Mouse (Mus musculus) urinary bladder, postnatal 4 days (tissue): Measurements from ENCODE around the gene Suz12.
"Not testable (repeated sequence)": the region's sequence is repeated elsewhere in the genome, so short reads cannot be mapped to it uniquely, and the experiment has no call there.

Experiments
- DNase-seq, 2 experiments: peaks; one replicate each; pipeline ENCODE4 v3.0.0; 2021 to 2022; ENCODE audit warnings: low spot score in 2 of 2

Suz12 gene

GRCm38 (mm10) chr11:79992035-79992591 lies 793 bp upstream of the Suz12 start:
- no peak for DNase-seq

DNA sequence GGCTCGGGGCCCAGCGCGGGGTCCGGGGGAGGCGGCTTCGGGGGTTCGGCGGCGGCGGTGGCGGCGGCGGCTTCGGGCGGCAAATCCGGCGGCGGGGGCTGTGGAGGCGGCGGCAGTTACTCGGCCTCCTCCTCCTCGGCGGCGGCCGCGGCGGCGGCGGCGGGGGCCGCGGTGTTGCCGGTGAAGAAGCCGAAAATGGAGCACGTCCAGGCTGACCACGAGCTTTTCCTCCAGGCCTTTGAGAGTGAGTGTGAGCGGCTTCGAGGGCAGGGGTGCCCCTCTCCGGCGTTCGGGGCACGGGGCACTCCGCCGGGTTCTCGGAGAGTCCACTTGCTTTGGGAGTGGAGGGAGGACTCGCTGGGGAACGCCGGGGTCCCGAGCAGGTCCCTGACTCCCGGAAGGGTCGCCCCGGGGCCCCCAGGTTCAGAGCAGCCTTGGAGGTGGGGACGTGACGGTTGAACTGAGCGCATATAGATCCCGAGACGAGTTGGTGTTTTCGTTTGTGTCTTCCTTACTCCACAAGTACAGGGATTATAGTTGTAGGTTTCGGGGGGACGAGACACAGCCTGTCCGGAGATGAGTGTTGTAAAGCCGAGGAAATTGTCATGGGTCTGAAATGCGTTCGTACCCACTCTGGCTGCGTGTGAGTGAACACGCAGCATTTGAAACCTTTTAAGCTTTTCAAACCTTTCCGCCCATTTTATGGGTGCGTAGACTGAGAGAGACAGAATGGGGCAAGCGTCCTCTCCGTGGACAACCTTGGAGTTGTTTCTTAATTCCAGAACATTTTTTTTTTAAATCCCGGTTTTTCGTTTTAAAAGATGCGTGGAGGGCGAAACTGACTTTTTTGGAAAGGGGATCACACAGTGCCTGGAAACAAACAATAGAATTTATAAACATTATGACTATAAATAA lies 707 bp downstream of the Suz12 start:
- no peak for DNase-seq

DNA sequence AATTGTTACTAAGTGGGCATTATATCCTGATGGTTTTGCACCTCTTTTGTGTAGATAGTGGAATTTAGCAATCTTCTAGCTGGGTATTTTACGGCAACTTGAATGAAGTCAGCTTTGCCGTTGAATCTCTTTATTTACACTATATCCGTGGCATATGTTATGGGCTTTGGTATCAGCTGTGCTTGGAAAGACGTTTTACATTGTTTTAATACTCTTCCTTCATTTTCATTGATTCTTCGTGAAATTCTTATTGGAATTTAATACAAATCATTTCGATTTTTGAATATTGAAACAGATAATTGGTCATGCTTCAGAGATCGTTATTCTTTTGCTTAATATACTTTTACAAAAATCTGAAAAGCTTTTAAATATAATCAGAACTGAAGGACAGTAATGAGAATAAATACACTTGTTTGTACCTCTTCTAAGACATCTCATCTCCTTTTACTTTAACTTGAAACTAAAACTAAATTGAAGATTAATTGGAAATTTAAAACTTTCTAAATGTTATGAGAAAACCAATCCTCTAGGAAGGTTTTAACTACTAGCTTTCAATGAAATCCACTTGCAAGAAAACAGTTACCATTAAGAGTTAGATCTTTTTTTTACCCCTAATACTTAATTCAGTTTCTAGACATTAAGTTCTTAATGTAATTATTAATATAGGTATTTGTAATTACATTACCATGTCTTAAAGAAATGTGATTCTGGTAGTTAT lies 1.5 kb downstream of the Suz12 start:
- DNase-seq = no peak

DNA sequence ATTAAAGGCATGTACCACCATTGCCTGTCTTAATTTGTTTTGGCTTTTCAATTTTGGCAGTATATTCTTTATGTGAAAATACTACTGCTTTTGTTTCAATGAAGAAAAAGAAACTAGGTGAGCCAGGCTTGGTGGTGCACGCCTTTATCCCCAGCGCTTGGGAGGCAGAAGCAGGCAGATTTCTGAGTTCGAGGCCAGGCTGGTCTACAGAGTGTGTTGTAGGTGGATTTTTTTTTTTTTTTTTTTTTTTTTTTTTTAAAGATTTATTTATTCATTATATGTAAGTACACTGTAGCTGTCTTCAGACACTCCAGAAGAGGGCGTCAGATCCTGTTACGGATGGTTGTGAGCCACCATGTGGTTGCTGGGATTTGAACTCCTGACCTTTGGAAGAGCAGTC lies 23.6 kb downstream of the Suz12 start:
- not testable (repeated sequence) for DNase-seq

DNA sequence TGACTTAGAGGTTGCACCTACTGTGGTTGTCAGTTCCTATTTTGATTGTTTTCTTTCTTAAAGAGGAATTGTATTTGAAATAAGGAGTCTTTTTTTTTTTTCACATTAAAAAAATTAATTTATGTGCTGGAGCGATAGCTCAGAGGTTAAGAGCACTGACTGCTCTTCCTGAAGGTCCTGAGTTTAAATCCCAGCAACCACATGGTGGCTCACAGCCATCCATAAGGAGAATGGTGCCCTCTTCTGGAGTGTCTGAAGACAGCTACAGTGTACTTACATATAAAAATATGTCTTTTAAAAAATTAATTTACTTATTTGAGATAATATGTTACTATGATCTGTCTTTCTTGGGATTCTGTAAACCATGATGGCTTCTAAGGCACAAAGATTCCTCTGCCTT lies 26.9 kb downstream of the Suz12 start:
- no peak for DNase-seq

DNA sequence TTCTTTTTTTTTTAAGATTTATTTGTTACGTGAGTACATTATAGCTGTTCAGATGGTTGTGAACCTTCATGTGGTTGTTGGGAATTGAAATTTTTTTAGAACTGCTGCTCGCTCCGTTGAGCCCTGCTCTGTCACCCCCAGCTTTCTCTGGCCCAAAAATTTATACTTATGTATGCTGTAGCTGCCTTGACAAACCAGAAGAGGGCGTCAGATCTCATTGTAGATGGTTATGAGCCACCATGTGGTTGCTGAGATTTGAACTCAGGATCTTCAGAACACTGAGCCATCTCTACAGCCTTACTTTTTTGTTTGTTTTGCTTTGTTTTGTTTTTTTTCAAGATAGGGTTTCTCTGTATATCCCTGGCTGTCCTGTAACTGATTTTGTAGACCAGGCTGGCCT lies 28.4 kb downstream of the Suz12 start:
- no peak for DNase-seq

- no peak for DNase-seq
These were observed 44.6 kb downstream of the Suz12 start for GRCm38 (mm10) chr11:80037495-80037894.

DNA sequence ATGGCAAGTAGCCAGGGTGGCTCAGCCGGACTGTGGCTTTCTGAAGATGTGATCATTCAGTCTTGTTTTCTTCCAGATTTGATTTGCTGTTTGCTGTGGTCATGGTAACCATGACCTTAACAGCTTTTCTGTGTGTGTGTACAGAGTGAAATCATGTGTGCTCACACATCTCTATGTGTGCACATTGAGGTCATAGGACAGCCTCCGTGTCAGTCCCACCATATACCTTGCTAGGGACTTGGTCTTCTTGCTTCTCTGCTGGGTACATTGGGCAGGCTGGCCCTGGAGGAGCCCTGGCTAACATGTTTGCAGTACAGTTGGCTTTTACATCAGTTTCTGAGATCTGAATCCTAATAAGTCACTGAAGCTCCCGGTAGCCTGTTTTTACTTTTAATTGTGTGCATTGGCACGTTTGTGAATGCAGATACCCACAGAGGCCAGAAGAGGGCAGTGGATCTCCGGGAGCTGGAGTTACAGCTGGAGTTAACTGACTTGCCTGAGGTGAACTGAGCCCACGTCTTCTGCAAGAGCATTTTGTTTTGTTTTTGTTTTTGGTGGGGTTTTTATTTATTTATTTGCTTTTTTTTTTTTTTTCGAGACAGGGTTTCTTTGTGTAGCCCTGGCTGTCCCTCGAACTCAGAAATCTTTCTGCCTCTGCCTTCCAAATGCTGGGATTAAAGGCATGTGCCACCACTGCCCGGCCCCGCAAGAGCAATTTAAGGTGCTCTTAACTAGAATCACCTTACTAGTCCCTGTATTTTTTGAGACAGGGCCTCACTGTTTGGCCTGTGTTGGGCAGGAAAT lies 49.9 kb downstream of the Suz12 start:
- DNase-seq = no peak

- no peak for DNase-seq
These were observed 50.5 kb downstream of the Suz12 start for GRCm38 (mm10) chr11:80043419-80043817.

- DNase-seq = no peak
These were observed 54.0 kb downstream of the Suz12 start for GRCm38 (mm10) chr11:80046856-80047255.

GRCm38 (mm10) chr11:80050088-80050487 lies 57.2 kb downstream of the Suz12 start:
- DNase-seq = no peak

DNA sequence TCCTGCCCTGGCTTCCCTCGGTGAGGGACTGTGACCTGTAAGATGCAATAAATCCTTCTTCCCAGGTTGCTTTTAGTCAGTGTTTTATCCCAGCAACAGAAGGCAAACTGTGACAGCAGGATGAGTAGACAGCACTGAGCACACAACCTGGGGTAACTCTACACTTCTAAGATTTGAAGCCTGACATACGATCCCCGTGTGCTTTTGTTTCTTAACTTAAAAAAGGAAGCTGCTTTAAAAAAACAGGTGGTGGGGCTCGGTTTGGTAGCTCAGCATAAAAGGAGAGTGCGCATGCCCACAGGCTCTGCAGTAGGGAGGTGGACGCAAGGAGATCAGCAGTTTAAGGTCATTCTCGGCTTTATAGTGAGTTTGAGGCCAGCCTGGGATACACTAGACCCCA lies 59.5 kb downstream of the Suz12 start:
- no peak for DNase-seq

DNA sequence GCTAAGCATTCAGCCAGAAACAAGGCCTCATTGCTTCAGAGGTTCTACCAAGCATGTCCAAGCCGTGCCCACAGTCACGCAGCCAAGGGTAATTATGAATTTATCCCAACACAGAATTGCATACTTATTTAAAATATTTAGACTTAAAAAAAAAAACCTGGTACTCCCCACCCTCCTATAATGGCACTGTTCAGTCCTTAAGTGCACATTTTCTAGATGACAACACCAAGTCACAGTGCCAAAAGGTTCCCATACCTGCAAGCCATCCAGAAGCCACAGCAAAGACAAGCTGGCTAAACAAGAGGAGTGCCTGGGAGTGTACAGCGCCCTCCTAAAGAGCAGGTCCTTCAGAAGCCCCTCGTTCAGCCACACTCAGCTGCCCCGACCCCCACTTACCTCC lies 60.3 kb downstream of the Suz12 start:
- no peak for DNase-seq

- no peak for DNase-seq
These were observed 61.8 kb downstream of the Suz12 start for GRCm38 (mm10) chr11:80054659-80055058.

DNA sequence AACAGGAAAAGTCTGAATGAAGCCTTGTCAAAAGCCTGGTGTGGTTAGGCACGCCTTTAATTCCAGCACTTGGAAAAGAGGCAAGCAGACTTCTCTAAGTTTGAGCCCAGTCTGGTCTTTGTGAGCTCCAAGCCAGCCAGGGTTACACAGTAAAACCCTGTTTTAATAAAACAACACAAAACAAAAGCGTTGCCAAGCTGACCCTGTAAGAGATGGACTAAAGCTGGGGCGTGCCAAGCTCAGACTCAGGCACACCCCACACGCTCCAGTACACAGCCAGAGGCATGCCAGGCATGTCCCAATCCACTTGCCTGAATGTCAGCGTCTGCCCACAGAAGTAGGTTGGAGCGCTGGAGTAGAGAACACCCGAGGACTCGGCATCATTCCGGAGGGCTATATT lies 63.2 kb downstream of the Suz12 start:
- DNase-seq = no peak

DNA sequence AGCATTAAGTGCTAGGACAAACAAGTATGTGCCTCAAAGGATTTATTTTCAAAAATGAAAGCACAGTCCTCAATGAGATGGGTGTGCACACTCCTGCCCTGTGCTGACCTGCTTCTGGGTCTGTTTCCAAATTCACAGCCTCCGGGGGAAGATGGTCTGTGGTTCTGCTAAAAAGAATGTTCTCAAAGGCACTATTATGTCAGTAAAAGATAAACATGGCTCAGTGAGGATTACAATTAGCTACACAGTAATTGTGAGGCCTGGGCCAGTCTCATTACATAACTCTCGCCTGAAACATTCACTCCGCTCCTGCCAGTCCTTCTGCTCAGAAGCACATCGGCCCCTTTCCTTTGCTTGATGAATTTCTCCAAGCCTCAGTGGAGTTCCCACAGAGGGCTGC lies 69.3 kb downstream of the Suz12 start:
- DNase-seq = peak in 1 of 2 experiments; percentile 24

DNA sequence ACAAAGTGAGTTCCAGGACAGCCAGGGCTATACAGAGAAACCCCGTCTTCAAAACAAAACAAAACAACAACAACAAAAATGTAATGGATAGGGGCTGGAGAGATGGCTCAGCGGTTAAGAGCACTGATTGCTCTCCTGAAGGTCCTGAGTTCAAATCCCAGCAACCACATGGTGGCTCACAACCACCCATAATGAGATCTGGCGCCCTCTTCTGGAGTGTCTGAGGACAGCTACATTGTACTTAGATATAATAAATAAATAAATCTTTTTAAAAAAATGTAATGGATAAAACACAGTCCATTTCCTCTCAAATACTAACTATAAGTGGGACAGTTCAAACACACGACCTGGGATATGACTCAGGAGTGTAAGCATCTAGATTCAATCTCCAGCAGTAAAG lies 73.5 kb downstream of the Suz12 start:
- DNase-seq = not testable (repeated sequence)

- DNase-seq = no peak
These were observed 74.7 kb downstream of the Suz12 start for GRCm38 (mm10) chr11:80067558-80067957.

DNA sequence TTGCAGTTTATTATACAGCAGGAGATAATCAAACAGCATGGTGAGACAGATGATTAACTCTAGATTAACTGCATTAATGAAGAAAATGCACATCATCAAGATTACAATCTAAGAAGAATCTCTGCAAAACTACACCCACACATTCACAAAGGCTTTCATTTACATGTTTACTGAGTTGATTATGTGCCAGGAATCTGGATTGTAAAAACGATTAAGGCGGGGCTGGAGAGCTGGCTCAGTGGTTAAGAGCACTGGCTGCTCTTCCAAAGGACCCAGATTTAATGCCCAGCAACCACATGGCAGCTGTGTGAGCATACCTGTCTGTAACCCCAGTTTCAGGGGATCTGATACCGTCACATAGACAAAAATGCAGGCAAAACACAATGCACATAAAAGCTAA lies 76.9 kb downstream of the Suz12 start:
- DNase-seq = no peak

- no peak for DNase-seq
These were observed 78.1 kb downstream of the Suz12 start for GRCm38 (mm10) chr11:80071039-80071438.

- no peak for DNase-seq
These were observed 79.5 kb downstream of the Suz12 start for GRCm38 (mm10) chr11:80072365-80072764.
